Mouse (Mus musculus) kidney, adult 9 months (tissue): ENCODE results near the gene Fcrla.
"Not testable (repeated sequence)": the region's sequence is repeated elsewhere in the genome, so short reads cannot be mapped to it uniquely, and the experiment has no call there.

Experiments
- DNase-seq: peaks from one replicate; pipeline ENCODE4 v3.0.0; 2022

Gene Fcrla

GRCm38 (mm10) chr1:170927378-170927777 is at the start of gene Fcrla:
TSS of gene Fcrla (minus strand) at chr1:170927583.
- DNase-seq, result no peak

GRCm38 (mm10) chr1:170976447-170976846 is 49.1 kb upstream of the Fcrla start, which contains the start of gene Fcgr2b:
TSS of gene Fcgr2b (minus strand) at chr1:170976547.
- DNase-seq, result no peak

GRCm38 (mm10) chr1:170975751-170976161 is 48.4 kb upstream of the Fcrla start:
- DNase-seq, result peak; percentile 93

GRCm38 (mm10) chr1:170975350-170975749 is 48.0 kb upstream of the Fcrla start:
- DNase-seq, result not testable (repeated sequence)

GRCm38 (mm10) chr1:170974736-170975135 is 47.4 kb upstream of the Fcrla start:
- DNase-seq, result no peak

GRCm38 (mm10) chr1:170974171-170974570 is 46.8 kb upstream of the Fcrla start:
- DNase-seq, result peak; percentile 71

GRCm38 (mm10) chr1:170972936-170973335 is 45.6 kb upstream of the Fcrla start:
- no peak for DNase-seq

GRCm38 (mm10) chr1:170972494-170972893 is 45.1 kb upstream of the Fcrla start:
- no peak for DNase-seq

GRCm38 (mm10) chr1:170968576-170968975 is 41.2 kb upstream of the Fcrla start:
- no peak for DNase-seq

- DNase-seq, result no peak
These were observed 40.2 kb upstream of the Fcrla start for GRCm38 (mm10) chr1:170967581-170967980.

GRCm38 (mm10) chr1:170963087-170963486 is 35.7 kb upstream of the Fcrla start:
- no peak for DNase-seq

- DNase-seq, result no peak
These were observed 34.9 kb upstream of the Fcrla start for GRCm38 (mm10) chr1:170962301-170962700.

- DNase-seq, result no peak
These were observed 33.7 kb upstream of the Fcrla start for GRCm38 (mm10) chr1:170961101-170961500.

- peak; percentile 74 for DNase-seq
These were observed 32.4 kb upstream of the Fcrla start for GRCm38 (mm10) chr1:170959791-170960190.

- no peak for DNase-seq
These were observed 30.8 kb upstream of the Fcrla start for GRCm38 (mm10) chr1:170958225-170958624.

- DNase-seq, result no peak
These were observed 25.8 kb upstream of the Fcrla start for GRCm38 (mm10) chr1:170953192-170953591.

GRCm38 (mm10) chr1:170950772-170951171 is 23.4 kb upstream of the Fcrla start:
- DNase-seq, result no peak

GRCm38 (mm10) chr1:170944908-170945307 is 17.5 kb upstream of the Fcrla start:
- not testable (repeated sequence) for DNase-seq

- not testable (repeated sequence) for DNase-seq
These were observed 16.8 kb upstream of the Fcrla start for GRCm38 (mm10) chr1:170944151-170944550.

- peak; percentile 31 for DNase-seq
These were observed 11.9 kb upstream of the Fcrla start for GRCm38 (mm10) chr1:170939255-170939654.

- DNase-seq, result no peak
These were observed 7.0 kb upstream of the Fcrla start for GRCm38 (mm10) chr1:170934383-170934782.

- no peak for DNase-seq
These were observed 6.6 kb upstream of the Fcrla start for GRCm38 (mm10) chr1:170933940-170934339.

- DNase-seq, result no peak
These were observed 6.1 kb upstream of the Fcrla start for GRCm38 (mm10) chr1:170933386-170933920.

- no peak for DNase-seq
These were observed 4.7 kb upstream of the Fcrla start for GRCm38 (mm10) chr1:170932043-170932442.

- no peak for DNase-seq
These were observed 1.9 kb upstream of the Fcrla start for GRCm38 (mm10) chr1:170929245-170929644.
